Mouse (Mus musculus) cerebellum, adult 2 months (tissue): ENCODE measurements at regions not wholly inside any gene's neighbourhood (a gene's known extent, or its start where the extent isn't known, plus 50 kb on each side); places are given as distances from the start of the nearest gene placed in this dataset.
"Not testable (repeated sequence)": the region's sequence is repeated elsewhere in the genome, so short reads cannot be mapped to it uniquely, and the experiment has no call there.

Experiments used
- CTCF ChIP-seq: fragments of 200-500 bp; IDR thresholded peaks from 2 replicates; pipeline ENCODE4 v1.5.1; 2011; ENCODE audit warnings: low read depth, mild to moderate bottlenecking, control low read depth, low read length, moderate library complexity, borderline replicate concordance; ENCODE audit not compliant: insufficient read depth
- POLR2A ChIP-seq: fragments of 200-500 bp; IDR thresholded peaks from 2 replicates; pipeline ENCODE4 v1.6.1; 2011; ENCODE audit warnings: low read length, control low read depth, borderline replicate concordance; ENCODE audit not compliant: insufficient read depth

GRCm38 (mm10) chr7:73075391-73075790 is 299.9 kb upstream of the Rgma start:
- not testable (repeated sequence) for TF ChIP-seq CTCF, POLR2A
